Mouse (Mus musculus) kidney, embryonic 16.5 days (tissue): ENCODE measurements around the gene Prps1l3. TPM values are rescaled to one million over a fixed set of nuclear protein-coding genes. Genes with fewer than 3 reads are reported as not detected.

ENCODE experiments used
- ATAC-seq: fragments of 200-750 bp; cut with Nextera tagmentation; 2 replicates; pipeline ENCODE4 v1.8.0; 2017; ENCODE audit warnings: moderate TSS enrichment; ENCODE audit not compliant: low FRiP score, low TSS enrichment
- H3K27ac ChIP-seq: fragments of 300-500 bp; sonication (generic); 2 replicates; pipeline ENCODE4 v1.5.1; 2014; ENCODE audit warnings: low read length
- H3K27me3 ChIP-seq: fragments of 300-500 bp; sonication (generic); 2 replicates; pipeline ENCODE4 v1.6.1; 2014; ENCODE audit warnings: low read length, control low read depth, mixed read lengths; ENCODE audit not compliant: insufficient read depth
- H3K36me3 ChIP-seq: fragments of 300-500 bp; sonication (generic); 2 replicates; pipeline ENCODE4 v1.6.1; 2014; ENCODE audit warnings: low read length, control low read depth, mixed read lengths; ENCODE audit not compliant: insufficient read depth
- H3K4me1 ChIP-seq: fragments of 300-500 bp; sonication (generic); 2 replicates; pipeline ENCODE4 v1.6.1; 2014; ENCODE audit warnings: low read length, control low read depth, mixed read lengths; ENCODE audit not compliant: insufficient read depth
- H3K4me2 ChIP-seq: fragments of 300-500 bp; sonication (generic); replicated peaks from 2 replicates; pipeline ENCODE4 v1.6.1; 2014; ENCODE audit warnings: low read depth, low read length
- H3K4me3 ChIP-seq: fragments of 300-500 bp; sonication (generic); 2 replicates; pipeline ENCODE4 v1.5.1; 2014; ENCODE audit warnings: mild to moderate bottlenecking, low read length
- H3K9ac ChIP-seq: fragments of 300-500 bp; sonication (generic); replicated peaks from 2 replicates; pipeline ENCODE4 v1.6.1; 2014; ENCODE audit warnings: low read length
- H3K9me3 ChIP-seq: fragments of 300-500 bp; sonication (generic); 2 replicates; pipeline ENCODE4 v1.6.1; 2016; ENCODE audit warnings: low read length, control low read depth
- WGBS: fragments of 180-500 bp; shearing (Covaris S2); extraction: QIAGEN DNeasy Blood & Tissue Kit; methylation state at CpG from one replicate; pipeline ENCODE4 v1.1.7; 2014; 5-methylcytosine and 5-hydroxymethylcytosine counted together
- polyA plus RNA-seq: library from polyadenylated mRNA; unstranded; fragments of >200 nt; fragmentation: Nextera tagmentation; extraction: Ambion mirVana; gene quantifications from 2 replicates; pipeline ENCODE4 v1.2.1, GENCODE M21; 2015

The Prps1l3 gene
- 81.7 and 86.3 TPM in 2 replicates for polyA plus RNA-seq

GRCm38 (mm10) chr12:57230192-57230706 is at the start of gene Prps1l3, which contains the start of gene Mipol1:
Gene Prps1l3, plus strand, starts transcription at chr12:57230412.
Gene Mipol1, plus strand, starts transcription at chr12:57230427.
- 0 out of 2 replicates have a peak, but pooled peaks cover 2% of the 10 kb centered on the region for H3K36me3 ChIP-seq
- peak; percentile 98 for ATAC-seq
- H3K9ac ChIP-seq, result peak within 1 kb of the TSS; percentile 91
- no peaks in the 10 kb centered on the region for H3K27me3 ChIP-seq
- H3K4me1 ChIP-seq, result 0 out of 2 replicates have a peak, but pooled peaks cover 8% of the 10 kb centered on the region
- under 1% methylated on average over 58 of the region's 58 CpGs for WGBS
- H3K4me2 ChIP-seq, result peak within 1 kb of the TSS; percentile 65
- no peaks in the 10 kb centered on the region for H3K9me3 ChIP-seq
- peak within 1 kb of the TSS; percentile 79 for H3K4me3 ChIP-seq
- H3K27ac ChIP-seq, result peak within 1 kb of the TSS; percentile 93

GRCm38 (mm10) chr12:57184401-57185147 is 45.6 kb upstream of the Prps1l3 start:
- Histone ChIP-seq H3K9ac (no peak overlapping the region), H3K4me1 (no peaks in the 10 kb centered on the region), H3K27ac (no peak overlapping the region), H3K27me3 (no peaks in the 10 kb centered on the region), H3K4me2 (no peak overlapping the region), H3K9me3 (no peaks in the 10 kb centered on the region), H3K36me3 (no peaks in the 10 kb centered on the region), H3K4me3 (no peak overlapping the region)
- WGBS, result 61% methylated on average over 2 of the region's 2 CpGs
- no peak for ATAC-seq

DNA sequence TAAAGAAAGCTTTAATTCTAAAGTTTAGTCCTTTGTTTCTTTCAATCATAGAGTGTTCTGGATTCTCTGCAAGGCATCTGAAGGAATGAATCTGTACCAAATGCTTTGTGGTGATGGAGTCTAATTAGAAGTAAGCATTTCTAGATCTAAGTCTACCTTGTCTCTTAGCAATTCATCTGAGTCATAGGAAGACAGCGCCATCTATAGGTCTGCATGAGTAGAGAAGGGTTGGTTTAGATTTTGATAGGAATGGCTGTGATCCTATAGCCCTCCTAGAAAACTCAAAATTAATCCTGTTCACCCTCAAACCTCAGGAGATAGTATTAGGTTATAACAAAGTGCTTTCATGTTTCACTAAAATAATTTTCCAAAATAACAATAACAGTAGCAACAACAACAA is 44.7 kb upstream of the Prps1l3 start:
- 0% methylated on average over 1 of the region's 1 CpGs for WGBS
- no peaks in the 10 kb centered on the region for H3K9me3 ChIP-seq
- H3K4me3 ChIP-seq, result no peak overlapping the region
- H3K27me3 ChIP-seq, result no peaks in the 10 kb centered on the region
- no peak overlapping the region for H3K4me2 ChIP-seq
- no peaks in the 10 kb centered on the region for H3K36me3 ChIP-seq
- no peaks in the 10 kb centered on the region for H3K4me1 ChIP-seq
- no peak overlapping the region for H3K9ac ChIP-seq
- ATAC-seq, result no peak
- H3K27ac ChIP-seq, result no peak overlapping the region

- no peak for ATAC-seq
- Histone ChIP-seq H3K27me3 (no peaks in the 10 kb centered on the region), H3K36me3 (no peaks in the 10 kb centered on the region), H3K9me3 (no peaks in the 10 kb centered on the region), H3K9ac (no peak overlapping the region), H3K4me1 (no peaks in the 10 kb centered on the region), H3K4me2 (no peak overlapping the region), H3K27ac (no peak overlapping the region), H3K4me3 (no peak overlapping the region)
- 73% methylated on average over 2 of the region's 2 CpGs for WGBS
Measured at GRCm38 (mm10) chr12:57186126-57186525, 44.1 kb upstream of the Prps1l3 start.

DNA sequence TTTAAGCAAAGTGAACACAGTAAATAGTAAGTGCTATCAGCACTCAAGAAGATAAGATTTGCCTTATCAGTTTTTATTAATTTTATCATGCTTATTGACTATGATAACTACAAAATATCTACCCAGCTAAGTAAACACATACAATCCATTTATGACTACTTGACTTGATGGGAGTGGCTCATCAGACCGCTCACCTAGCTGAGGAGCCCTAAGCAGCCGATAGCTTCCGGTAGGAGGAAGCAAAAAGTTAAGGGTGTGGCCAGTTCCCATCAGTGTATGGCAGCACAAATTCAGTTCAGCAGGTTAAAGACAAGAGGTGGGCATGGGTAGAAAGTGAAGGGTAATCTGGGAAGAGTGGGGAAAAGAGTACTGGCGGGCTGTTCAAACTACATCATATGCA is 43.2 kb upstream of the Prps1l3 start:
- H3K9ac ChIP-seq, result no peak overlapping the region
- WGBS, result 85% methylated on average over 4 of the region's 4 CpGs
- no peaks in the 10 kb centered on the region for H3K9me3 ChIP-seq
- H3K4me2 ChIP-seq, result no peak overlapping the region
- no peak overlapping the region for H3K27ac ChIP-seq
- ATAC-seq, result no peak
- no peaks in the 10 kb centered on the region for H3K27me3 ChIP-seq
- H3K4me3 ChIP-seq, result no peak overlapping the region
- no peaks in the 10 kb centered on the region for H3K36me3 ChIP-seq
- H3K4me1 ChIP-seq, result no peaks in the 10 kb centered on the region

DNA sequence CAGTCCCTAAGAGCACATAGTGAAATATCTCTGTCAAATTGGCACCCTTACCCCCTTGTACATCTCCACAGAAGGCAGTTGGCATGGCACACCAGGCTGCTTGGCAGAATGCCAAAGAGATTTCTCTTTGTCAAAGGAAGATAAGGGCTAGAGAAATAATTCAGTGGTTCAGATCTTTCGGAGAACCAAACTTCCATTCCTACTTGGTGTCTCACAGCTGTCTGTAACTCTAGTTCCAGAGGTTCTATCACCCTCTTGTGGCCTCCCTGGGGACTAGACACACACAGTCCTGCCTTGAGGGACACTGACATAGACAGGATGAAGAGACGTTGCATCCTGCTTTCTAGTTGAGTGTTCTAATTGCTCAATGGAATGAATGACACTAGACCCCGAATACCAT is 35.6 kb upstream of the Prps1l3 start:
- Histone ChIP-seq H3K4me1 (0 out of 2 replicates have a peak, but pooled peaks cover 5% of the 10 kb centered on the region), H3K27me3 (peaks cover 8% of the 10 kb centered on the region), H3K36me3 (no peaks in the 10 kb centered on the region), H3K4me2 (no peak overlapping the region), H3K27ac (no peak overlapping the region), H3K9me3 (no peaks in the 10 kb centered on the region), H3K4me3 (no peak overlapping the region), H3K9ac (no peak overlapping the region)
- 37% methylated on average over 3 of the region's 3 CpGs for WGBS
- no peak for ATAC-seq

DNA sequence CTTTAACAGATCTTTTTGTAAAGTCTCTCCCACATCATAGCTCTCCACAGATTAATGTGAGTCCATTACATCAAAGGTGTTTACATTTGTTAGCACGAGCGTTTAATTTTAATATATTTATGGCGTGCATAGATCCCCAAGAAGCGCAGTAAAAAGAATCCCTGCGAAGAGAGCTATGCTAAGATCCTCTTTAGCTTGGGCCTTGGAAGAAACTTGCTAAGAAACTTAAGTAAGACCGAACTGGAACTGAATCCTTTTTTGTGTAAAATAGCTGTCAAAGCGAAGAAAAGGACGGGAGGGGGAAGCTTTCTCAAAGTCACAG is 34.0 kb upstream of the Prps1l3 start:
- Histone ChIP-seq H3K4me1 (0 out of 2 replicates have a peak, but pooled peaks cover 5% of the 10 kb centered on the region), H3K9ac (peak overlapping the region; percentile 58)
- 12% methylated on average over 8 of the region's 8 CpGs for WGBS

GRCm38 (mm10) chr12:57196608-57197362 is 33.4 kb upstream of the Prps1l3 start:
- peak overlapping the region; percentile 58 for H3K9ac ChIP-seq
- peaks cover 8% of the 10 kb centered on the region for H3K27me3 ChIP-seq
- H3K4me1 ChIP-seq, result 0 out of 2 replicates have a peak, but pooled peaks cover 5% of the 10 kb centered on the region
- WGBS, result under 1% methylated on average over 59 of the region's 59 CpGs
- peak overlapping the region; percentile 53 for H3K4me3 ChIP-seq
- ATAC-seq, result peak; percentile 83
- H3K4me2 ChIP-seq, result peak overlapping the region; percentile 78
- H3K27ac ChIP-seq, result no peak overlapping the region
- H3K36me3 ChIP-seq, result no peaks in the 10 kb centered on the region
- no peaks in the 10 kb centered on the region for H3K9me3 ChIP-seq

More for the DNA sequence above, 34.0 kb upstream of the Prps1l3 start:
- H3K27ac ChIP-seq, result no peak overlapping the region
- H3K9me3 ChIP-seq, result no peaks in the 10 kb centered on the region
- ATAC-seq, result no peak
- H3K4me2 ChIP-seq, result peak overlapping the region; percentile 78
- H3K27me3 ChIP-seq, result peaks cover 8% of the 10 kb centered on the region
- H3K36me3 ChIP-seq, result no peaks in the 10 kb centered on the region
- peak overlapping the region; percentile 53 for H3K4me3 ChIP-seq

GRCm38 (mm10) chr12:57197363-57198026 is 32.7 kb upstream of the Prps1l3 start, which contains the start of gene Slc25a21:
Gene Slc25a21, minus strand, starts transcription at chr12:57197472.
- no peak for ATAC-seq
- WGBS, result 64% methylated on average over 10 of the region's 10 CpGs

More at GRCm38 (mm10) chr12:57197363-57198026, 32.7 kb upstream of the Prps1l3 start, which contains the start of gene Slc25a21:
- Histone ChIP-seq H3K27ac (no peak within 1 kb of the TSS), H3K9me3 (no peaks in the 10 kb centered on the region), H3K9ac (peak within 1 kb of the TSS; percentile 58), H3K4me3 (peak within 1 kb of the TSS; percentile 53), H3K36me3 (no peaks in the 10 kb centered on the region), H3K27me3 (peaks cover 8% of the 10 kb centered on the region), H3K4me2 (peak within 1 kb of the TSS; percentile 78), H3K4me1 (0 out of 2 replicates have a peak, but pooled peaks cover 5% of the 10 kb centered on the region)
